Mouse (Mus musculus) embryonic facial prominence, embryonic 11.5 days (tissue): ENCODE results near the gene Zbtb32. TPM values are rescaled to one million over a fixed set of nuclear protein-coding genes. Genes with fewer than 3 reads are reported as not detected.

Experiments
- ATAC-seq: fragments of 200-750 bp; cut with Nextera tagmentation; replicated peaks from 2 replicates; pipeline ENCODE4 v1.8.0; 2017; ENCODE audit warnings: low read depth; ENCODE audit not compliant: insufficient number of reproducible peaks, low FRiP score, low TSS enrichment
- DNase-seq: peaks from one replicate; pipeline ENCODE4 v3.0.0-alpha.2; 2015; ENCODE audit warnings: low spot score
- H3K27ac ChIP-seq: fragments of 300-500 bp; sonication (generic); replicated peaks from 2 replicates; pipeline ENCODE4 v1.5.1; 2014; ENCODE audit warnings: mild to moderate bottlenecking, low read depth, low read length, control low read depth
- H3K27me3 ChIP-seq: fragments of 300-500 bp; sonication (generic); 2 replicates; pipeline ENCODE4 v1.6.1; 2014; ENCODE audit warnings: mild to moderate bottlenecking, low read length, moderate library complexity, mixed read lengths; ENCODE audit not compliant: control insufficient read depth, insufficient read depth
- H3K36me3 ChIP-seq: fragments of 300-500 bp; sonication (generic); replicated peaks from 2 replicates; pipeline ENCODE4 v1.6.1; 2014; ENCODE audit warnings: low read depth, mild to moderate bottlenecking, low read length, moderate library complexity, mixed read lengths; ENCODE audit not compliant: control insufficient read depth, insufficient read depth
- H3K4me1 ChIP-seq: fragments of 300-500 bp; sonication (generic); 2 replicates; pipeline ENCODE4 v1.6.1; 2014; ENCODE audit warnings: low read length, mixed read lengths; ENCODE audit not compliant: control insufficient read depth, insufficient read depth
- H3K4me2 ChIP-seq: fragments of 300-500 bp; sonication (generic); 2 replicates; pipeline ENCODE4 v1.6.1; 2014; ENCODE audit warnings: low read depth, mild to moderate bottlenecking, control low read depth, low read length, moderate library complexity
- H3K4me3 ChIP-seq: fragments of 300-500 bp; sonication (generic); 2 replicates; pipeline ENCODE4 v1.5.1; 2014; ENCODE audit warnings: low read depth, low read length, control low read depth
- H3K9ac ChIP-seq: fragments of 300-500 bp; sonication (generic); replicated peaks from 2 replicates; pipeline ENCODE4 v1.6.1; 2014; ENCODE audit warnings: mild to moderate bottlenecking, control low read depth, low read length
- H3K9me3 ChIP-seq: fragments of 300-500 bp; sonication (generic); replicated peaks from 2 replicates; pipeline ENCODE4 v1.6.1; 2016; ENCODE audit warnings: mild to moderate bottlenecking, low read length, inconsistent platforms, mixed read lengths; ENCODE audit not compliant: control insufficient read depth
- WGBS: fragments of 180-500 bp; shearing (Covaris S2); extraction: QIAGEN DNeasy Blood & Tissue Kit; methylation state at CpG from one replicate; pipeline ENCODE4 v1.1.7; 2014; 5-methylcytosine and 5-hydroxymethylcytosine counted together
- polyA plus RNA-seq: library from polyadenylated mRNA; unstranded; fragments of >200 nt; fragmentation: Nextera tagmentation; extraction: Ambion mirVana; gene quantifications from 2 replicates; pipeline ENCODE4 v1.2.1, GENCODE M21; 2014

The Zbtb32 gene
- polyA plus RNA-seq, 1 experiment from 2014 or later: 0.21 TPM

DNA sequence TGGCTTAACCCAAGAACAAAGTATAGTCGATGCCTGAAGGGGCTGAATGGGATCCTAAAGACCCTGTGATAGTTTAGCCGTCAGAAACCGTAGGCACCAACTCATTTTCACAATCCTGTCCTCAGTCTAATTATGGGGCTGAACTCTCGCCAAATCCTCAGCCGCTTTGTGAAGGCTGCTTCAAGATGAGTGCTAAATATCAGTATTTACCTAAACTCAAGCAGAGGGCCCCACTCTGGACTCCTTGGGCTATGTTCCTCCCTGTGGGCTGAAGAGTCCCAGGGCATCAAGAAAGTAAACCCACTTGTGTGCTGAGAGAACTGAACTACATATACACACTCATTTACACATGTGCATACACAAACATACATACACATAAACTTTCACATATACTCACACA, 1.9 kb downstream of the Zbtb32 start:
- H3K4me1 ChIP-seq: no peaks in the 10 kb centered on the region
- H3K4me2 ChIP-seq: no peak overlapping the region
- no peak overlapping the region for H3K4me3 ChIP-seq
- ATAC-seq (no peak), DNase-seq (no peak)
- no peak overlapping the region; the same call in 1 of the 2 replicates for H3K9ac ChIP-seq
- 72% methylated on average over 5 of the region's 5 CpGs for WGBS
- no peaks in the 10 kb centered on the region for H3K36me3 ChIP-seq
- no peak overlapping the region for H3K27ac ChIP-seq
- no peaks in the 10 kb centered on the region for H3K9me3 ChIP-seq
- no peaks in the 10 kb centered on the region for H3K27me3 ChIP-seq

DNA sequence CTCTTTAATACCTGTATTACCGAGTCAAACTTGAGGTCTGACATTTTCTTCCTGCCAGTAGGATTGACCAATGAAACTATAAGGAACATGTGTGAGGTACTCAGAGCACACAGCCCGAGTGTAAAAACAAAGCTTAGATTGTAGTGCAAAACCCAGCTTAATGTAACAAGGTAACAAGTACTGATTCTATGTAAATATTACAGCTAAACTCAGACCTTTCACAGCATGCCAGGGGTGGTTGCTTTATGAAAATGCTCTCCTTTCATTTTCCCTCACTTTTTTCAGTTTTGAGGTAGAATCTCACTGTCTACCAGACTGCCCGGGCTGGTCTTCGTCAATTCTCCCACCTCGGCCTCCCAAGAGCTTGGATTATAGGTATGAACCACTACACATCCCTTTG, 2.6 kb downstream of the Zbtb32 start:
- no peak for ATAC-seq
- WGBS: 78% methylated on average over 5 of the region's 5 CpGs
- H3K9me3 ChIP-seq: no peaks in the 10 kb centered on the region
- no peaks in the 10 kb centered on the region for H3K4me1 ChIP-seq
- no peak overlapping the region for H3K4me2 ChIP-seq
- H3K27me3 ChIP-seq: no peaks in the 10 kb centered on the region
- H3K4me3 ChIP-seq: no peak overlapping the region
- no peaks in the 10 kb centered on the region for H3K36me3 ChIP-seq
- no peak overlapping the region for H3K27ac ChIP-seq
- H3K9ac ChIP-seq: no peak overlapping the region
- no peak for DNase-seq

DNA sequence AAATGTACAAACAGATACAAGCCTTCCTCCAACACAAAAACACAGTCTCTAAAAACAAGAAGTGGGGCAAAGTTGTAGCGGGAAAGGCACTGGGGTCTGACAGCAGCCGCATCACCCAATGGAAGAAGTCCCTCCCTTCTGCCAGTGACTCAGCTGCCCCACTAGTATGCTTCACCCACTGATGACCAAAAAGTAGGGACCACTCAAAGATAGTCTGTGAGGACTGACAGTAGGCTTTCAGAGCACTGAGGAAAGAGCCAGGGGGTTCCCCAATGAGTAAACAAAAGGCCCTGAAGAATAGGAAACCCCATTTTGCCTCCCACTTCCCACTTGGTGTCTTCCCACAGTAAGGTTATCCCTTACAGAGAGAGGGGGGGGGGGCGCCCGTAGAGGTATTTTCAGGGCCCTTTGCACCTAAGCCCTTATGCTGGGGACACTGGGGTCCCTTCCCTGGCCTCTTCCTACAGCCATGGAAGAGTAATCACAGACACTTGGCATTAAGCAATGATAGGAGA, 4.1 kb downstream of the Zbtb32 start:
- H3K4me1 ChIP-seq: no peaks in the 10 kb centered on the region; the same call in 1 of the 2 replicates
- no peak for DNase-seq
- H3K4me2 ChIP-seq: no peak overlapping the region
- no peaks in the 10 kb centered on the region for H3K27me3 ChIP-seq
- H3K4me3 ChIP-seq: no peak overlapping the region
- no peak overlapping the region for H3K27ac ChIP-seq
- H3K9ac ChIP-seq: no peak overlapping the region
- 75% methylated on average over 4 of the region's 4 CpGs for WGBS
- no peaks in the 10 kb centered on the region for H3K9me3 ChIP-seq
- no peaks in the 10 kb centered on the region for H3K36me3 ChIP-seq
- no peak for ATAC-seq

DNA sequence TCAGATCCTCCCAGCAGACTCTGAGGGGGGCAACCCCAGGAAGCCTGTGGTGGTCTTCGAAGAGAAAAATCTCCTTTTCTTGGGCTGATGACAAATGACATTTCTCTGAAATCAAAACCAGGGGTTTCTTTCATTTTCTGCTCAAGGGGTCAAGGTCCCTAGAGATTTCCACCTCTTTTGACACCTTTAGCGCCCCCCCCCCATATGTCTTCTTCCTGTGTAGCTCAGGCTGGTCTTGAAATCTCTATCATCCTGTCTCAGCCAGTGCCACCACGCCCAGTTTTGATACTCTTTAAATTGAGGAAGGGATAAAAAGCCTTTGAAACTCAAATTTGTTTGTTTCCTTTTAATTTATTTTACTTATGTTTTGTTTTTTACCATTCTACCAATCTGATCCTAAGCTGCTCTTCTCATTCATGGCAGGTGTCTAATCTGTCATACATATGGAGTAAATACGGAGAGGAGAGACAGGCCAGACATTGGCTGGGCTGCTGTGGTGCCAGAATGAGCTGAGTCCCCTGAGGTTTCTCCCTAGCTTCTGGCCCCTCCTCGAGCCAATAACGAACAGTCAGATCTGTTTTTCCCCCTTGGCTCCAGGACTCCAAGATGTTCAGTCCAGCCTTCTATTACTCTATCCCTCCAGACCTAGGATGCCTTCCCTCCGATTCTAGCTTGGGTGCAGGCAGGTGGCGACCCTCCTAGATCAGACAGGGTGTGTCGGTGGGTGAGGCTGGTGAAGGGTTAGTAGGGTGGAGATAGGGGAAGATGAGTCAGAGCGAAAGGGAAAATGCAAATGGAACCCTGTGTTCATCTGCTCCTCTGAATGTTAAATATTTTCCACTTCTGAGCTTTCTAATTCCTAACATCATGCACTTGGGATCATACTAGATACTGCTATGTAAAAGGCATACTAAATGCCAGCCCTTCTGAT, 4.9 kb downstream of the Zbtb32 start:
- Histone ChIP-seq H3K4me1 (no peaks in the 10 kb centered on the region; the same call in 1 of the 2 replicates), H3K4me2 (no peak overlapping the region), H3K4me3 (no peak overlapping the region), H3K9ac (no peak overlapping the region), H3K36me3 (no peaks in the 10 kb centered on the region), H3K27ac (no peak overlapping the region), H3K27me3 (no peaks in the 10 kb centered on the region), H3K9me3 (no peaks in the 10 kb centered on the region)
- no peak for ATAC-seq
- DNase-seq: no peak
- WGBS: 78% methylated on average over 10 of the region's 10 CpGs

DNA sequence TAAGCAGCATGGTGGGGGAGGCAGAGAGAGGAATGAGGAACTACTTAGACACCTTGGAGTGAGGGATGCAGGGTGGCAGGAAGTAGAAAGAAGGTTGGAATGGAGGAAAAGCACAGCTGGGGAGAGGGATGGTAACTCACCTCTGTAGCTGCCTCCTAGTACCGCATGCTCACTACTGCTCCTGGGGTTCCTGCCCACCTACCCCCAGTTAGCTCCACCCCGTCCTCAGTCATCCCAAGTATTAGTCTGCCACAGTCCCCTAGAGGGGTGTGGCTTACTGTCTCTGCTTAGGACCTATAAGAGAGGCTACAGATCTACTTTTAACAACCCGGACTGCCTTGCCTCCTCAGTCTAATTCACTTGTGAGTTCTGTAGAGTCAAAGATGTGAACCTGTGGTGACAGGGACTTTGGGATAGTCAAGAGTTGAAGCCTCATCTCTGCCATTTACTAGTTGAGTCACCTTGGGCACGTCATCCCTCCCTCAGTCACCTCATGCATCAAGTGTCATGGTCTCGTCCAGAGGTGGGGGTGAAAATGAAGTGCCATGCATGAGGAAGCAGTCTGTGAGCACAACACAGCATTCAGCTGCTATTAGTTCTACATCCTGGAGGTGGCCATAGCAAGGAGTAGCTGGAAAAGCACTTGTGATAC, 5.8 kb downstream of the Zbtb32 start:
- Histone ChIP-seq H3K9me3 (no peaks in the 10 kb centered on the region), H3K9ac (no peak overlapping the region), H3K27ac (no peak overlapping the region), H3K27me3 (no peaks in the 10 kb centered on the region), H3K36me3 (no peaks in the 10 kb centered on the region), H3K4me3 (no peak overlapping the region), H3K4me1 (no peaks in the 10 kb centered on the region; the same call in 1 of the 2 replicates), H3K4me2 (no peak overlapping the region)
- ATAC-seq (no peak), DNase-seq (no peak)
- 59% methylated on average over 5 of the region's 5 CpGs for WGBS

DNA sequence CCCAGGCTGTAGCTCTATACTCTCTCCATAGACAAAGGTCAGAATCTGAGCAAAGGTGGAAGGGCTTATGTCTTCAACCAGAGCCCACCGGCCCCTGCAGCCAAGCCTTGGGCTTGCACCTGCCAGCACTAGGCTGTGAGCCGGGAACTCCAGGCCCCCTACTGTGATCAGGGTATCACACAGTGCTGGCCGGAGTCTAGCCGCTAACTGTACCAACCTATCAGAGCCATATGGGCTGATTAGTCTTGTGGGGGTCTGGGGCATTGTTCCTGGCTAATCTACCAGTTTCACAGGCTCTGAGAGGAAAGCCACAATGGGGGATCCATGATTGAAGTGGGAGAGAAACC, 7.1 kb downstream of the Zbtb32 start:
- no peak overlapping the region for H3K9ac ChIP-seq
- no peaks in the 10 kb centered on the region for H3K9me3 ChIP-seq
- no peaks in the 10 kb centered on the region; the same call in none of the 2 replicates for H3K4me1 ChIP-seq
- H3K27me3 ChIP-seq: no peaks in the 10 kb centered on the region
- H3K4me3 ChIP-seq: no peak overlapping the region
- WGBS: 42% methylated on average over 4 of the region's 4 CpGs
- H3K27ac ChIP-seq: no peak overlapping the region
- ATAC-seq (no peak), DNase-seq (no peak)
- H3K36me3 ChIP-seq: no peaks in the 10 kb centered on the region
- H3K4me2 ChIP-seq: no peak overlapping the region

DNA sequence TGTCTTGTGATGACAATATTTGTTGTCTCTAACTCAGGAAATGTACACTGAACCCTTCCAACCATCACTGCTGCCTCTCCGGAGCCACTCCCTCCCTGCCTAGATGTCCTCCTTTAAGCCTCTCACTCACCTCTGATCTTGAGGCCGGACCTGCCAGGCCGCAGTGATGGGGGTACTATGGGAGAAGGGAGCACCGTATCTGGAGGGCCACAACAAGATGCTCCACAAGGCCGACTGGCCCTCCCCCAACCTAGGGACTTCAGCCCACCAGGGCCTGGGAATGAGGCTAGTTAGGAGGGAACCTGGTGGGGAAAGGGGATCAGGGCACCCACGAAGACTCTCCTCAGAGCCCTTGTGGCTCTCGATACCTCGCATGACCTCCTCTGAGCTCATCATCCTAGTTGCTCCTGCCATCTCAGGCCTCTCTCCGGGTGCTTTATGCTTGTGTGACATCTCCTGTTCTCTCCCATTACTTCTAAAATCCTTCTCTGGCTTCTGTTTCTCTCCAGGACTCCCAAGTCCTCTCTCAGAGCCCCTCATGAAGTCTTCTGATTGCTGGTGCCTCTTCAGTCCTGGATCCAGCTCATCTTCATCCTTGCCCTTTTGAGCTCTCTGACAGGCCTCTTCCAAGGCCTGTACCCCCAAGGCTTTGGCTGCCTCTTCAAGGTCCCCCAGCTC, 7.6 kb downstream of the Zbtb32 start:
- H3K4me3 ChIP-seq: no peak overlapping the region
- H3K27ac ChIP-seq: no peak overlapping the region
- no peak for DNase-seq
- WGBS: 85% methylated on average over 9 of the region's 9 CpGs
- no peaks in the 10 kb centered on the region for H3K9me3 ChIP-seq
- H3K4me1 ChIP-seq: no peaks in the 10 kb centered on the region; the same call in none of the 2 replicates
- no peak overlapping the region for H3K9ac ChIP-seq
- H3K36me3 ChIP-seq: no peaks in the 10 kb centered on the region
- ATAC-seq: no peak
- no peaks in the 10 kb centered on the region for H3K27me3 ChIP-seq
- H3K4me2 ChIP-seq: no peak overlapping the region
